Mouse (Mus musculus) cortical plate, adult 2 months (tissue): ENCODE data around the gene Aak1.

Source experiments
- CTCF ChIP-seq: fragments of 200-500 bp; IDR thresholded peaks from 2 replicates; pipeline ENCODE4 v1.5.1; 2011; ENCODE audit warnings: mild to moderate bottlenecking, control low read depth, low read length; ENCODE audit not compliant: insufficient read depth; ENCODE audit errors: extremely low read depth
- POLR2A ChIP-seq: fragments of 200-500 bp; IDR thresholded peaks from 2 replicates; pipeline ENCODE4 v1.6.1; 2011; ENCODE audit warnings: mild to moderate bottlenecking, low read length, control low read depth; ENCODE audit not compliant: insufficient read depth; ENCODE audit errors: extremely low read depth

- TF ChIP-seq POLR2A = no peak
- TF ChIP-seq CTCF = no peak
Observed at GRCm38 (mm10) chr6:87018874-87019273, 169.6 kb downstream of the Aak1 start.
